Mouse (Mus musculus) R1 (cell line): Measurements from ENCODE around the gene Lin7c.
A peak's percentile ranks its signal among the peaks of the same experiment; 100 is the strongest.

Experiments
- DNase-seq: peaks from one replicate; pipeline ENCODE4 v3.0.0-alpha.2; 2018; ENCODE audit warnings: low read depth, low spot score

Gene Lin7c

GRCm38 (mm10) chr2:109916782-109917495 lies 26.3 kb downstream of the Lin7c start:
- DNase-seq: no peak

DNA sequence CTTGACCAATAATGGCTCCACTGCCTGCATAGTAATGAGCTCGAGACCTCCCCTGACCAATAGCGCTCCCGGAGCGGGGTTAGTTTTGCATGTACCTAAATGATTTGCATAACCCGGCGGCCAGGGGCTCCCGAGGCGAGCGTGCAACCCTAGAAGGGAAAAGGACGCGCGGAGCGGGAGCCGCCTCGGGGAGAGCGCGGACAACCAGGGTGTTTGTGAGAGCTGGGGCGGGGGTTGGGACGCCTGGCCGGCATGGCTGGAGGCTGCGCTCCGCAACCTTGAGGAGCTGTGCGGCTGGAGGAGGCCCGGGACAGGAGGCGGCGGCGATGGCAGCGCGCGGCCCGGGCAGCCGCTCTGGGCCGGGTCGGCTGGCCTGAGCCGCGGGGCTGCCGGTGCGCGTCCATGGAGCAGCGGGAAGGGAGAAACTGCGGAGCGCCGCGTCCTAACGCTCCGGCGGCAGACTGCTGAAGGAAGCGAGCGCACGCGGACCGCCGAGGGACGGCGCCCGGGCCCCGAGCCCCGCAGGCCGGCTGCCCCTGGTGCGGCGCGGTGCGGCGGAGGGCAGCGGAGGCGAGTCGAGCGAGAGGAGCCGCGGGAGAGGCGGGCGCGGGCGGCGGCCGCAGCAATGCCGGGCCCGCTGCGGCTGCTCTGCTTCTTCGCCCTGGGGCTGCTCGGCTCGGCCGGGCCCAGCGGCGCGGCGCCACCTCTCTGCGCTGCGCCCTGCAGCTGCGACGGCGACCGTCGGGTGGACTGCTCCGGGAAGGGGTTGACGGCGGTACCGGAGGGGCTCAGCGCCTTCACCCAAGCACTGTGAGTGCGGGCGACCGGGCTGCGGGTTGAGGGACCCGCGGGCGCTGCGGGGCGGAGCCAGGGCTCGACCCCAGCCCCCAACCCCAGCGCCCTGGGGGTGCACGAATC lies 27.1 kb downstream of the Lin7c start, which contains the start of gene Lgr4:
Gene Lgr4, plus strand, starts transcription at position 152 of the 918 bp plus-strand sequence.
- DNase-seq: peak; percentile 100

DNA sequence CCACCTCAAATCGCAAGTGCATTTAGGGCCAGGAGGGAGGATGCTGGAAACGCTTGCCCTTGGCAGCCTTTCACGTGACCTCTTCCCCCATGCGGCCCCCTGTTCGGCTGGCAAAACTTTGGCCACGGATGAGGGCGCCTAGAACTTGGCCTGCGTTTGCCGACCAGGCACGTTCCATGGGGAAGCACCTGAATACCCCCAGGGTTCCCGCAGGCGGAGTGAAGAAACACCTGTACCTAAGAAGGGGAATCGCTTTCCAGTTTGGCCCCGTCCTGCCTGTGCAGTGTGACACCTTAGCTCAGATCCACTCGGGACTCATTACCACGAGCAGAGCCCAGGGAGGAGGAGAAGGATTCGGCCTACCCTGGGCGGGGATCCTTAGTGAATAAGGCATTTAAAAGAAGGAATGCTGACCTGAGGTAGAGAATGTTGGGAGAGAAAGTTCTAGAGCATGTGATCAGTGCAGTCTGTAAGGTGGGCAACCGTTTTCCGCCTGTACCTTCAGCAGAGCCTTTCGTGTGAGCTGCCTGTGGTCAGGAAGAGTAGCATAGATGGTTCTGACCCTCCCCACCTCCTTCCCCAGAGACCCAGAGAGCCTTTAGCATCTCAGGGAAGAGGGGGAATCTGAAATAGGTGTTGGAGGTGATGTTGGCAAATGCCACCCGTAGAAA lies 28.1 kb downstream of the Lin7c start:
- DNase-seq: peak; percentile 41

GRCm38 (mm10) chr2:109920471-109920870 lies 29.8 kb downstream of the Lin7c start:
- no peak for DNase-seq

DNA sequence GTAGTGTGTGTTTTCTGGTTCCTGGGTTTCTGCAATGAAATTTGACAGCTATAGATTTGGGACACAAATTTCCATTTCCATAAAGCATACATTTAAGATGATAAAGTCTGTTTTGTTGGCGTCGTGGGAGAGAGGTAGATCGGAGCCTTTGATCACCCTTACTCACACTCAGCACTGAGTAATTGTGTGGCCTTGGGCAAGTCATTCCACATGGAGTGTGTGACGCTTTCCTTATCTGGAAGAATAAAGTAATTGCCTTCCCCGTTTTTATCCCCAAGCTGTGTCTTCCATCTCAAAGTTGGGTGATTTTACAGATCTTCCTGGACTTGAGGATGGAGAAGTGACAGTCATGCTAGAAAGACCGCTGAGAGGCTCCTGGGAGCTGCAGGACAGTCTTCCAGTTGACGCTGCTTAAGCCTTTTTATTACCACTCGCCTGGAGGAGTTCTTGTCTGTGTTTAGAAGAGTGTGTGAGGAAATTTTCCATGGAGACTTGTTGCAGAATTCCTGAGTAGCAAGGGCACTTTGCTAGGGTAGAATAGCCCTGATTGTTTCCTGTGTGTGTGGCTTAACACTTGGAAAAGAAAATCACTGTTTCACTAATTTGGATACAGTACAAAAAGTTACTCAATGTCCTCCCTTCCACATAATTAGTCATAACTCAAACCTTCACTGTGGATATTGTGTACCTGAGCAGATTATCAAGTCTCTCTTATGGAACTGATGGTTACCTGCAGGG lies 30.8 kb downstream of the Lin7c start:
- no peak for DNase-seq

DNA sequence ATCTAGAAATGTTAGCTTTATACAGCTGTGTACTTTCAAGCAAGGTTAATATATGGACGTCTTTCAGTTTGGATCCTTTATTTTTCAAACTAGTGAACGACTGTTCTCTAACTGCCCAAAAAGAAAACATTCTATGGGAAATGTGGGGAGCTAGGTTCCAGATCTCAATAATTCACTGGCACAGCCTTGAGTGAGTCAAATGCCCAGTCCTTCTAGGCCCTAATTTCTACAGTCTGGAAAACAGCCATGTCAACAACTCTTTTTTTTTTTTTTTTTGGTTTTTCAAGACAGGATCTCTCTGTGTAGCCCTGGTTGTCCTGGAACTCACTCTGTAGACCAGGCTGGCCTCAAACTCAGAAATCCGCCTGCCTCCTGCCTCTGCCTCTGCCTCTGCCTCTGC lies 31.7 kb downstream of the Lin7c start:
- no peak for DNase-seq

DNA sequence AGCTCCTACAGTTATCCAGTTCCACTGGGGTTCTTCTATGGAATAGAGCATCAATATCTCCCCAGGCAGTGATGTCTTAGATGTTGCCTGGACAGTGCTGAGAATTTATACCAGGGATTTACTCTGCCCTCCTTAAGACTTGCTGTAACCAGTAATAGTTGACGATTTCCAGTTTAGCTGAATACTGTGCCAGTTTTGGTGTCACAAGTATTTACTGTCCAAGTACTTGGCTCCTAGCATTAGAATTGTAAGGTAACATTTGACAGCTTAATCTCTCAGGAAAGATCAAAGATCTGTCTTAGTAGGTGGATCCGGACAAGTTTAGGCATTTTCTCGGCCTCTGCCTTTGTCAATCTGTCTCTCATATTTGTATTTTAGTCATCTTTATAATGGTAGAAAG lies 32.4 kb downstream of the Lin7c start:
- no peak for DNase-seq

DNA sequence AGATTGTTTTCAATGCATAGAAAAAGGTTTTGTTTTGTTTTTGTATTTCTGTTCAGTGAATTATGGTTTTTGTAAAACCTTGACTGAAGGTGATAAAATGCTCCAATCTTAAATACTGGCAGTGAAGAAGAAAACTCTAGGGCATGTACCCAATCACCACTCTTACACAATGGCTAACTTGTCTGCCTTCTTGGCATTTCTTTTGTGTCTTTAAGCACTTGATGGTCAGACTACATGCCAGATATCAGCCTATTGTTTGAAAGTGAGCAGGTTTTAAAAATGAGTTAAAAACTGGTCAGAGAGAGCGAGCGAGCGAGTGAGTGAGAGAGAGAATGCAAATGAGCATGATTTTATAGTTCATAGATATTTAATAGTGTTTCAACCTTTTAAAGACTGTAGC lies 33.3 kb downstream of the Lin7c start:
- no peak for DNase-seq

- no peak for DNase-seq
These were observed 36.3 kb downstream of the Lin7c start for GRCm38 (mm10) chr2:109926984-109927383.

GRCm38 (mm10) chr2:109927446-109927845 lies 36.8 kb downstream of the Lin7c start:
- DNase-seq: no peak

DNA sequence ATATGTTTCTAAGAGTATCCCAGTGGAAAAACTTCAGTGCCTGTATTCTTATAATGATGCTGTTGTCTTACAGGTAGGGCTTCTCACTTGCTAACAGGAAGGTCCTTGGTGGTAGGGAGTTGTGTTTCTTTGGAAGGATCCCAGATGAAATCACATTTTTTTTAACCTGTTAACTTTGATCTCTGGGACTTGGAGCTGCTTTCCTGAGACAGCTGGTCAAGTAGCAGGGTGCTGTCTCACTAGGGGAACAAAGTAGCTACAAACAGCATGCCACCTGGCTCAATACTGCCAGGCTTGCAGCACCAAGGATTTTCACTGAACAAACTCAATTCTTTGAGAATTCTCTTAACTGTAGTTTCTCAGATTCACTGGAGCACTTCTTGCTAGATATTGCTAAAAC lies 37.2 kb downstream of the Lin7c start:
- DNase-seq: no peak

- DNase-seq: no peak
These were observed 38.1 kb downstream of the Lin7c start for GRCm38 (mm10) chr2:109928791-109929190.

GRCm38 (mm10) chr2:109929256-109929655 lies 38.6 kb downstream of the Lin7c start:
- no peak for DNase-seq

GRCm38 (mm10) chr2:109930366-109930765 lies 39.7 kb downstream of the Lin7c start:
- peak; percentile 64 for DNase-seq

- DNase-seq: peak; percentile 64
These were observed 40.1 kb downstream of the Lin7c start for GRCm38 (mm10) chr2:109930771-109931170.

GRCm38 (mm10) chr2:109931978-109932780 lies 41.5 kb downstream of the Lin7c start:
- no peak for DNase-seq

GRCm38 (mm10) chr2:109933151-109933550 lies 42.5 kb downstream of the Lin7c start:
- DNase-seq: no peak

- DNase-seq: no peak
These were observed 43.4 kb downstream of the Lin7c start for GRCm38 (mm10) chr2:109934086-109934485.

DNA sequence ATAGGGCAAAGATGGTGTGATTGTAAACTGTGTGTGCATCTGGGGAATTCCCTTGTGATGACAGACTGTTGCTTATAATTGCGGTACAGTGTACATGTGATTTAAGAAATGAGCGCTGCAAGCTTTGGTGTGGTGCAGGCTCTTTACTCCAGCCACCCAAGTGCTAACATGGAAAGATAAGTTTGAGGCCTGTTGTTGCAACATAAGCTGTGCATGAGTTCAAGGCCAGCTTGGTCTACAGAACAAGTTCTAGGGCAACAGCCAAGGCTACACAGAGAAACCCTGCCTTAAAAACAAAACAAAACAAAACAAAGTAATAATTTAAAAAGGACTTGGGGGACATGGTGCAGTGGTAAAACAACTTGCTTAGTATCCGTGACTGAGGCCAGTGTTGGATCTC lies 44.5 kb downstream of the Lin7c start:
- DNase-seq: no peak

DNA sequence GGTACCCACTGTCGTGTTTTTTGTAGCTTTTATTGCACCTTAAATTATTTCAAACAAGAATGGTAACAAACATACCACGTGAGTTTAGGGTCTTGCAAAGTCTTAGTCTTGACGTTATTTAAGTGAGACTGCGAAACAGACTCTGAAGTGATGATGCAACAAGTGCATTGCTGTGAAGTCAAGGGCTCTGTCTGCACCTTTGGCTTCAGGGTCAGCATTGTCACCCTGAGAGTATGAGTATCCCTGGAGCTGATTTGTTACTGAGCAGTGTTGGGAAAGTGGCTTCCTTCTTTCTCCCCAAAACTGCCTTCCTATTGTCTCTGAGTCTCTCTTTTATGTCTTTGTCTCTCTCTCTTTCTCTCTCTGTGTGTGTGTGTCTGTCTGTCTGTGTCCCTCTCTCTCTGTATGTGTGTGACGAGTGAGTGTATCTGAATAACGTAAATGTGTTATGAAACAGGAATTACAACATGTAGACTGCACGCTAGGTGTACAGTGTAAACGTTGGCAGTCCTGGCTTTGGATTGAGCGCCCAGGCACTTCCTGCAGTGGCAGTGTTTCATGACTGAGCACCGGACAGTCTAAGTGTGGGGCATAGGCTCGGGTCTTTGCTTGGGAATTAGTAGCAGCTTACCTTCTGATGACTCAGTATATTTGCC lies 45.2 kb downstream of the Lin7c start:
- no peak for DNase-seq
